Mouse (Mus musculus): ENCODE measurements around the gene Dop1a. TPM values are rescaled to one million over a fixed set of nuclear protein-coding genes. Genes with fewer than 3 reads are reported as not detected.

Gene Dop1a
- polyA plus RNA-seq, 1 experiment from 2014 or later: 10.0 TPM

- Histone ChIP-seq H3K4me2 (replicated peaks; ENCODE audit: low read depth) (no peak overlapping the region), H3K4me3 (ENCODE audit: low read depth, low read length) (no peak overlapping the region), H3K4me1 (replicated peaks; ENCODE audit: control insufficient read depth, insufficient read depth, low read length) (no peaks in the 10 kb centered on the region), H3K36me3 (ENCODE audit: control insufficient read depth, insufficient read depth) (peaks cover 63% of the 10 kb centered on the region), H3K27ac (ENCODE audit: low read depth, low read length) (no peak overlapping the region), H3K9me3 (ENCODE audit: control insufficient read depth) (no peaks in the 10 kb centered on the region), H3K27me3 (replicated peaks; ENCODE audit: control insufficient read depth, insufficient read depth, low read length) (no peaks in the 10 kb centered on the region), H3K9ac (ENCODE audit: low read depth, low read length) (no peak overlapping the region)
- 91% methylated on average over 3 of the region's 3 CpGs for WGBS
- ATAC-seq: no peak
- TF ChIP-seq CTCF (IDR thresholded peaks at IDR 0.05; ENCODE audit: low read depth): no peak
Measured at GRCm38 (mm10) chr9:86550717-86551116, 83.8 kb downstream of the Dop1a start.

DNA sequence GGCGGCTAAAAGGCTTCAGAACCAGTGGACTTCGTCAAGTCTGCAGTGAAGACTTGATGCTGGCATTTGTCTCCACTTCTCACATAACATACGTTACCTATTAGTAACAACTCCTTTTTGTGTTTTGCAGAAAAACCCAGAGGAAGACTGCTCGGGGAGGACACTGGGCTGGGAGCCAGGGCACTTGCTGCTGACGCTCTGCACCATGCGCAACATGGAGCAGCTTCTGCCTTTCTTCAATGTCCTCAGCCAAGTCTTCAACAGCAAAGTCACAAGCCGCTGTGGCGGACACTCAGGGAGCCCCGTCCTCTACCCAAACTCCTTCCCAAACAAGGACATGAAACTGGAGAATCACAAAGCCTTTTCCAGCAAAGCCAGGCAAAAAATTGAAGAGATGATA is 86.9 kb downstream of the Dop1a start:
- Histone ChIP-seq H3K9me3 (ENCODE audit: control insufficient read depth) (no peaks in the 10 kb centered on the region), H3K27ac (ENCODE audit: low read depth, low read length) (no peak overlapping the region), H3K27me3 (replicated peaks; ENCODE audit: control insufficient read depth, insufficient read depth, low read length) (no peaks in the 10 kb centered on the region), H3K4me3 (ENCODE audit: low read depth, low read length) (no peak overlapping the region), H3K4me2 (replicated peaks; ENCODE audit: low read depth) (no peak overlapping the region), H3K36me3 (ENCODE audit: control insufficient read depth, insufficient read depth) (peaks cover 76% of the 10 kb centered on the region), H3K4me1 (replicated peaks; ENCODE audit: control insufficient read depth, insufficient read depth, low read length) (no peaks in the 10 kb centered on the region), H3K9ac (ENCODE audit: low read depth, low read length) (no peak overlapping the region)
- ATAC-seq: no peak
- no peak for TF ChIP-seq CTCF (IDR thresholded peaks at IDR 0.05; ENCODE audit: low read depth)
- WGBS: 82% methylated on average over 9 of the region's 9 CpGs

GRCm38 (mm10) chr9:86554641-86555040 is 87.7 kb downstream of the Dop1a start:
- no peak overlapping the region for H3K4me2 ChIP-seq (replicated peaks; ENCODE audit: low read depth)
- no peak overlapping the region for H3K9ac ChIP-seq (ENCODE audit: low read depth, low read length)
- WGBS: 94% methylated on average over 4 of the region's 4 CpGs
- no peak overlapping the region for H3K4me3 ChIP-seq (ENCODE audit: low read depth, low read length)
- TF ChIP-seq CTCF (IDR thresholded peaks at IDR 0.05; ENCODE audit: low read depth): no peak
- peaks cover 77% of the 10 kb centered on the region for H3K36me3 ChIP-seq (ENCODE audit: control insufficient read depth, insufficient read depth)
- no peaks in the 10 kb centered on the region for H3K9me3 ChIP-seq (ENCODE audit: control insufficient read depth)
- H3K27ac ChIP-seq (ENCODE audit: low read depth, low read length): no peak overlapping the region
- no peaks in the 10 kb centered on the region for H3K4me1 ChIP-seq (replicated peaks; ENCODE audit: control insufficient read depth, insufficient read depth, low read length)
- no peaks in the 10 kb centered on the region for H3K27me3 ChIP-seq (replicated peaks; ENCODE audit: control insufficient read depth, insufficient read depth, low read length)
- no peak for ATAC-seq

DNA sequence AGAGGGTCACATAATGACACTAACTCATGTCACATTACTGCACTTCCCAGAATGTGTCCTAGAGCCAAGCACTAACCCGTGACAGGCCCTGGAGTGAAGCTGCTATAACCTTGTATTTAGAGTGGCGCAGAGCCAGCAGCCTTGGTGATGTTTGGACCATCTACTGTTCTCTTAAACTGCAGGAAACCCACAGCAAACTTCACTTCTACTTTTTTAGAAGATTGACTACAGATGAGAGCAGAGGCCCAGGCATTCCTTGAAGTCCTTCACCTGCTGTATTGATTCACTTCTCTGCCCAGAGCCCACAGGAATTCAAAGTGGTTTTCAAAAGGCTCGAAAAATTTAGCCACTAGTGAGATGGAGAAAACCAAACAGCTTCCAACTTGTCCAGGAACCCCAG is 93.6 kb downstream of the Dop1a start:
- Histone ChIP-seq H3K27me3 (replicated peaks; ENCODE audit: control insufficient read depth, insufficient read depth, low read length) (no peaks in the 10 kb centered on the region), H3K9ac (ENCODE audit: low read depth, low read length) (no peak overlapping the region), H3K4me2 (replicated peaks; ENCODE audit: low read depth) (no peak overlapping the region), H3K27ac (ENCODE audit: low read depth, low read length) (0 out of 2 replicates have a peak overlapping the region, but pooled peaks have one; percentile 7), H3K4me1 (replicated peaks; ENCODE audit: control insufficient read depth, insufficient read depth, low read length) (no peaks in the 10 kb centered on the region), H3K9me3 (ENCODE audit: control insufficient read depth) (no peaks in the 10 kb centered on the region), H3K4me3 (ENCODE audit: low read depth, low read length) (no peak overlapping the region), H3K36me3 (ENCODE audit: control insufficient read depth, insufficient read depth) (peaks cover 90% of the 10 kb centered on the region)
- WGBS: 83% methylated on average over 3 of the region's 3 CpGs
- TF ChIP-seq CTCF (IDR thresholded peaks at IDR 0.05; ENCODE audit: low read depth): no peak
- ATAC-seq: no peak

- TF ChIP-seq CTCF (IDR thresholded peaks at IDR 0.05; ENCODE audit: low read depth): no peak
- WGBS: 29% methylated on average over 3 of the region's 3 CpGs
- 0 out of 2 replicates have a peak, but pooled peaks cover 10% of the 10 kb centered on the region for H3K4me1 ChIP-seq (replicated peaks; ENCODE audit: control insufficient read depth, insufficient read depth, low read length)
- peaks cover 39% of the 10 kb centered on the region for H3K36me3 ChIP-seq (ENCODE audit: control insufficient read depth, insufficient read depth)
- H3K27ac ChIP-seq (ENCODE audit: low read depth, low read length): peak overlapping the region; percentile 58; the same call in 1 of the 2 replicates
- H3K4me3 ChIP-seq (ENCODE audit: low read depth, low read length): peak overlapping the region; percentile 11; the same call in 1 of the 2 replicates
- H3K9ac ChIP-seq (ENCODE audit: low read depth, low read length): no peak overlapping the region
- ATAC-seq: peak; percentile 44
- H3K27me3 ChIP-seq (replicated peaks; ENCODE audit: control insufficient read depth, insufficient read depth, low read length): no peaks in the 10 kb centered on the region
- no peaks in the 10 kb centered on the region for H3K9me3 ChIP-seq (ENCODE audit: control insufficient read depth)
- peak overlapping the region; percentile 48 for H3K4me2 ChIP-seq (replicated peaks; ENCODE audit: low read depth)
Measured at GRCm38 (mm10) chr9:86569314-86569910, 102.5 kb downstream of the Dop1a start.

DNA sequence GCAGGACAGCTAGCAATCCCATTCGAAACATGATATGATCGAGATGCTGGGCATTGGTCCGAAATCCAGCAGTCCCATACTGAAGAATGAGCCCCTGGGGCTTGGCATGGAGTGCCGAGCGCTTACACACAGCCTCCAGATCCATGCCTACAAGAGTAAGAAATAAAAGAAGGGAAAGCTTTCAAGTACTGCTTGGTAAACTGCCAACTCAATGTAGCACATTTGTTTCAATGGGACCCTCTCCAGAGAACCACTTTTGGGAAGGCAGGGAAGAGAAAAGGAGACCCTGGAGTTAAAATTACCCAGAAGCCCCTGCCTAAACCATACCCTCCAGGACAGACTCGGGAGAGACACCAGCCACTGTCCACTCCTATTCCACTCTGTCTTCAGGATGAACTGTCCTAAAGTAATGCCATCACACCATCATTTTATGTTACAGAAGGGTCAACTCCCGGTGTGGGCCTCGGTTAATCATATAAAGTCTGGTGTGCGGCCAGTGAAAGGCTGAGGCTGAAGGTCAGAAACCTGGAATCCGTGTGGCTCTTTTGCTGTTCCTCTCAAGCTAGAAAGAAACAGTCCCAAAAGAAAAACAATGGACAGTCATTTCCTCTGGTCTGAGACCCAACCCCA is 103.4 kb downstream of the Dop1a start:
- no peak for ATAC-seq
- Histone ChIP-seq H3K9me3 (ENCODE audit: control insufficient read depth) (no peaks in the 10 kb centered on the region), H3K36me3 (ENCODE audit: control insufficient read depth, insufficient read depth) (peaks cover 30% of the 10 kb centered on the region), H3K27ac (ENCODE audit: low read depth, low read length) (peak overlapping the region; percentile 24), H3K4me1 (replicated peaks; ENCODE audit: control insufficient read depth, insufficient read depth, low read length) (0 out of 2 replicates have a peak, but pooled peaks cover 10% of the 10 kb centered on the region), H3K9ac (ENCODE audit: low read depth, low read length) (no peak overlapping the region; the same call in 1 of the 2 replicates), H3K4me3 (ENCODE audit: low read depth, low read length) (peak overlapping the region; percentile 62), H3K4me2 (replicated peaks; ENCODE audit: low read depth) (peak overlapping the region; percentile 100), H3K27me3 (replicated peaks; ENCODE audit: control insufficient read depth, insufficient read depth, low read length) (no peaks in the 10 kb centered on the region)
- 54% methylated on average over 10 of the region's 10 CpGs for WGBS
- no peak for TF ChIP-seq CTCF (IDR thresholded peaks at IDR 0.05; ENCODE audit: low read depth)

All from intestine, postnatal 0 days (tissue).